Mouse (Mus musculus): ENCODE data around the gene Pgbd5.
A peak's percentile ranks its signal among the peaks of the same experiment; 100 is the strongest.
"Not testable (repeated sequence)": the region's sequence is repeated elsewhere in the genome, so short reads cannot be mapped to it uniquely, and the experiment has no call there.

Pgbd5 gene

DNA sequence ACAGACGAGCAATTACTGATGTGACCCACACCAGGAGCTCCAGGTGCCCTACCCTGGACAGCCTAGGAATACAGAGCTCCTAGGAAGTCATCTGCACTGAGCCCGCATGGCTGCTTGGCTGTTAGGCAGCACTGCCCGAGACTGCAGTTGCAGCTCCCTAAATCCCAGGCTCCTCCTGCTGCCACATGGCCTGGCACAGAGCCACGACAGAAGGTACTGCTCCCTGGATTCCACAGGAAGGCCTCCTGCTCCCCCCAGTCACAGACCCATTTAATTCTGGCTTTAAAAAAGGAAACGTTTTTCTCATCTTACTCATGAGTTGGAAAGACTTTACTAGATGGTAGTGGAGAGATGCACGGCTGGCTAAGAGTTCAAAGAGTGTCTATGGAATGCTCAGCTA lies 10.0 kb downstream of the Pgbd5 start:
- no peak for DNase-seq (ENCODE audit: low spot score)

DNA sequence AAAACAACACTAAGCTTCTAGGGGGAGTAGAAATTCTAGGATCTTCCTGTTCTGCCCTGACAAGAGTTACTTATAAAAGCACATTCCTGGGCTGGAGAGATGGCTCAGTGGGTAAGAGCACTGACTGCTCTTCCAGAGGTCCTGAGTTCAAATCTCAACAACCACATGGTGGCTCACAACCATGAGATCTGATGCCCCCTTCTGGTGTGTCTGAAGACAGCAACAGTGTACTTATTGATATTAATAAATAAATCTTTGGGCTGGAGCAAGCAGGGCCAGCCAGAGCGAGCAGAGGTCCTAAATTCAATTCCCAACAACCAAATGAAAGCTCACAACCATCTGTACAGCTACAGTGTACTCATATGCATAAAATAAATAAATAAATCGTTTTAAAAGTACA lies 10.7 kb downstream of the Pgbd5 start:
- DNase-seq (ENCODE audit: low spot score): not testable (repeated sequence)

DNA sequence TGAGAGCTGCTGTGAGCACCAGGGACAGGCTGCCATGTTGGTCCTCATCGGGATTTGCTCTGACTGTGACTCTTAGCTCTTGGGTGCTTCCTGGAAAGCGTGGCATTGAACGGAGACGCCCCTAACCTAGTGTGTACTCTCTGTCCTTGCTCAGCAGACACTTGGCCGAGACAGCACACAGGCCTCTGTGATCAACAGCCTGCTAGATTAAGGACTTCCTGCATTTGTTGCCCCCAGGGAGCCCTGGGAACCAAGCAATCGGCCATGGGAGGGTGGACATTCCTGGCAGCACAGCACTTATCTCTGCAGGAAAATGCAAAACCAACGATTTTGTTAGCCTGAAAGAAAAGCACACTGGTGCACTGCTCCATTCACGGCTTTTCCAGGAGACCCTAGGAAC lies 18.0 kb downstream of the Pgbd5 start:
- DNase-seq (ENCODE audit: low spot score): peak; percentile 29

DNA sequence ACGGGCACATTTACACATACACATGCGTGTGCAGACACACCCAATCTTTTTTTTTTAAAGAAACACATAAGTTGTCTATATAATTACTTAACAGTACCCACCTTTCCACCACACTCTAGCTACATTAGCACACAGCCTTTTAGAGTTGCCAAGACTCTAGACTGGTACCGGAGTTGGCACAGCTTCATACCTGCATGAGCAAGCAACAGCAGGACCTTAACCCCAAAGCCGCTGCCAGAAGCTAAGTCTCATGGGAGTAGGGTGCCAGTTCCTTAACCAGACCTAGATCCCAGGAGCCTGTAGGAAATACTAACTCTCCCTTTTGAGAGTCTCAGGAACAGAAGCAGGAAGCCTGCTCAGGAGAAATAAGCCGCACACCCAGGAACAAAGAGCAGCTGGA lies 20.5 kb downstream of the Pgbd5 start:
- no peak for DNase-seq (ENCODE audit: low spot score)

DNA sequence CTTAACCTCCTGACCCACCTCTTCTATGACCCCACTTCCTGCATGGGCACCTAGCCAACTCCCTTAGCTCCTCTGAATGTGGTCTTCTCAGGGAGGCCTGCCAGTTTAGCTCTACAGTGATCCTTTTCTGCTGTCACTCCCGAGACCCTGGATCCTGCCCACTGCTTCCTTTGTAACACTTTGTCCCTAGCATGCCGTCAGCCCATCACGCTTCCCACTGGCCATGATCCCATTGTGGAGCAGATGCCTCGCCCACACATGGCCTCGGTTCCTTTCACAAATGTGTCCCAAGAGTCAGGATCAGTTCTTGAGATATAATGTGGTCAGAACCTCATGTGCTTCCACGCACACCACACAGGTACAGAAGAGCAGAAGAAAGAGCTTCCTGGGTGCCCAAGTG lies 21.3 kb downstream of the Pgbd5 start:
- no peak for DNase-seq (ENCODE audit: low spot score)

DNA sequence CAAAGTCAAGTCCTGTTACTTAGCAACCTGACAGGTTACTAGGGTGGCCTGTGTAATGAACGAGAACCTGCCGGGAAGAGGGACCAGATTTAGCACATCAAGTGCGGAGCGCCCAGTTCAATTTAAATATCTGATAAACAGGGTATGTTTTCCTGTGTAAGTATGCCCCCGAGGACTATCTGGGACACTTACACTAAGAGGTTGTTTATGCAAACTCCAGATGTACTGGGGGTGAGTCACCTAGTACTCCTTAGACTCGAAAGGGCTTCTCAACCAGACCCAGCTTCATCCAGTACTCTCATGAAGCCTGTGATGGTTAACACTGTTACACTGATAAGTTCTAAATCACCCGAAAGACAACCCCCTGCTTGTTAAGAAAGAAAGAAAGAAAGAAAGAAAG lies 22.8 kb downstream of the Pgbd5 start:
- no peak for DNase-seq (ENCODE audit: low spot score)

DNA sequence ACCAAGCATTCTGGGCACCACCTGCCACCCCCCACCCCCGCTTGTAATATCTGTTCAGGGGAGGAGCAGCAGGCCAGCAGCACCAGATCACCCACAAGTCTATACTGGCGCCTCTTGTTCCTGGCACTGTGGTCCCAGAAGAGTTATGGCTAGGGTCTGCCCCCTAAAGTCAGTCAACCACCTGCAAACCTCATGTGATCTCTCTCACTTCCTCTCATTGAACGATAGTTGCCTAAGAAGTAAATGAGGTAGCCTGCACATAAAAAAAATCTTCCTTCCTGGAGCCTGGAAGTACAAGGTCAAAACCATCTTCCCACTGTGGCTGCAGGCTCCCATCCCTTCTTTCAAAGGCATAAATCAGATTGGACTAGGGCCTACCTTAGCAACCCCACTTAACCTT lies 23.7 kb downstream of the Pgbd5 start:
- no peak for DNase-seq (ENCODE audit: low spot score)

DNA sequence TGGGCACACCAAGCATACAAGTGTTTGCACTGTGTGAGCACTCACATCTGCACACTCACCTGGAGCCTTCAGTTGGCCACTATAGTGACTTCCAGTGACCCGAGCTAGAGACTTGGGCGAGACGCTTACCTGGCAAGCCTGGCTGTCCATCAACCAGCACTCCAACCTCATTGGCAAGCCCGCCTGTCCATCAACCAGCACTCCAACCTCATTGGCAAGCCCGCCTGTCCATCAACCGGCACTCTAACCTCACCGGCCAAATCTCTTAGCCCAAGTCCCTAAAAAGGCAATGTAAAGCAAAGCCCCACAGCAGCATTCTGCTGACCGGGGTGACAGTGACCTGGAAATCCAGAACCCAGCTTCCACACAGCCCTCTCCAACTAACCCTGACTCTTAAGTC lies 24.5 kb downstream of the Pgbd5 start:
- no peak for DNase-seq (ENCODE audit: low spot score)

DNA sequence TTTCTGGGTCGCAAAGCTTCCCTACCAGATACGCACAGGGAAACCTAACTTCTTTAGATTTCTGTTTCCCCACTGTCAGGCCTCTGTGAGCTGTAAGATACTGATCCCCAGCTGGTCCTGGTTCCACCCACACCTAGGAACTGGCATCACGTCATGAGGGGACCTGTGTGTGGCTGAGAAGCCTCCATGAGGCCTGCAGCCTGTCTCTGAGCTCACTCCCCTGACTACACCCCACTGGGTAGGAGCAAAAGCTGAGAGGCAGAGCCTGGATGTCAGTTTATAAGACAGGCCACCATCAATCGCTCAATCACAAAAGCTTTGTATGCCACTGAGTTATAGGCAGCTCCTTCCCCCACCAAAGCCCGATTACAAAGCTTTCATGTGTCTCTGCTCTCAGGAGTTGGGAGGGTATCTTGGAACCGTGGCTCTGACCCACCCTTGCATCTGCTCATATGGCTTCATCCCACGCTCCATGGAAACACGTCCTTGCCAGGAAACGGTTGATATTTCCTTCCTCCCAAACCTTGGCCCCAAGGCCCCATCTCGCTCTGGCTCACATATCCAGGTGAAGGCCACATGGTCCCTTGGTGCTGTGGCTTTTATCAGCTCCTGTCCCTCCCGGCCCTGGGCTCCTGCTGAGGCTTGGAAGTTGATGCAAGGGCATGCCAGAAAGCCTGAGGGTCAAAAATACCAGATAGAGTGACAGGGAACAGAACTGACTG lies 26.1 kb downstream of the Pgbd5 start:
- no peak for DNase-seq (ENCODE audit: low spot score)

DNA sequence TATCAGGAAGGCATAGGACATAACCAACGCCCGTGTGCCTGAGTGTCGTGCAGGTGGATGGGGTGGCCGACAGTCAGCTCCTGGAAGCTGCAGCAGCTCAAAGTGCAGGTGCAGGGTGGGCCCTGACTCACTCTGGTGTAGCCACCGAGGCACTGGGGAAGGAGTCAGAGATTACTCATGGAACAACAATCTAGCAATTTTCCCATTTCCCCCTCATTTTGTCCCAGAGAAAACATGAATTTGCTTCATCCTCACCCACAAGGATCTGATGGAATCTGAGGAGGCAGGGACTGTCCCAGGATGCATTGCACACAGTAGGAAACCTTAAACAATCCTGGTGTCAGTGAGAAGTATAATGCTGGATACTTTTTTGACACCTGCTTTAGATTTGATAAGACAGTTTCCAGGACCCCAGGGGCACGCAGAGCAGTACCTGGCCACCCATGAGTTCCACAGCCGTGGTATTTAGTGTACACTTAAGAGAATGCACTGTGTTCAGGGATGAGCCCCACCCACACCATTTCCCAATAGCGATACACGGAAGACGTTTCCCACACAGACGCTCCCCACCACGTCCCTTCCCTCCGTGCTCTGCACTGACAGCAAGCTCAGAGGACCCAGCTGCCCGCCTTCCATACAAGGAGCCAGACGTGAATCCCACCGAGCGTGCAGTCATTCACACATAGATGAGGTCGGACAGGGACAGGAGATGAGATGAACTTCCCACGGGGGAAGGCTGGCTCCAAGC lies 26.8 kb downstream of the Pgbd5 start:
- DNase-seq (ENCODE audit: low spot score): no peak

DNA sequence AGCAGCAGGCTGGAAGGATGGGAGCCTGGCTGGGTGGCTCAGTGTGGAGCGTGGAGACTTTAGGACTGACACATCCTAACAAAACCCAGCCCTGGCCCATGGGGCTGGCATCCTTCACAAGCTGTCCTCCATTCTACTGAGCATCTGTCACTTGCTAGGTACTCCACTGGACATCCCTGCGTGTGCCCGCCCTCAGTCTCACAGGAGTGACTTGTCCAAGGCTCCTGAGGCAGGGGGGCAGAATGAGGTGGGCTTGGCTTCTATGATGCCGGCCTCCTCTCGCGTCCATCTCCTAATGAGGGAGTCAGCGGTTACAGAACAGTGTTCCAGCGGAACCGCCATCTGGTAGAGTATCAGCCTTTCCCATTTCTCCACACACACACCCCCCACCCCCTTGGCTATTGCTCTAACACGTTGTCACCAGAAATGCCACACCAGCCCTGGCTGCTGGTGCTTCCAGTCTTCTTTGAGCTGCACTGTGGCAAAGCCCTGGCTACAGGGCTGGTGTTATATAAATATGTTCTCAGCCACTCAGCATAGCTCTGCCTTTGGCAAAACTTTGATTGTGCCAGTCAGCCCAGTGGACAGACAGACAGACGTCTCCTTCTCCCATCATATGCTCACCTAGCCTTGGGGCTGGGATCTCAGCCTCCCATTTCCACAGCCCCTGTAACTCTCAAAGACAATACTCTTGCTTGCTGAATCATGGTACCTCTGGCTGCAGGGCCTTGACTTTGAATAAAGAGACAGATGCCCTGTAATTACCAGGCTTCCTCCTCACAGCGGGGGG lies 34.8 kb downstream of the Pgbd5 start:
- no peak for DNase-seq (ENCODE audit: low spot score)

DNA sequence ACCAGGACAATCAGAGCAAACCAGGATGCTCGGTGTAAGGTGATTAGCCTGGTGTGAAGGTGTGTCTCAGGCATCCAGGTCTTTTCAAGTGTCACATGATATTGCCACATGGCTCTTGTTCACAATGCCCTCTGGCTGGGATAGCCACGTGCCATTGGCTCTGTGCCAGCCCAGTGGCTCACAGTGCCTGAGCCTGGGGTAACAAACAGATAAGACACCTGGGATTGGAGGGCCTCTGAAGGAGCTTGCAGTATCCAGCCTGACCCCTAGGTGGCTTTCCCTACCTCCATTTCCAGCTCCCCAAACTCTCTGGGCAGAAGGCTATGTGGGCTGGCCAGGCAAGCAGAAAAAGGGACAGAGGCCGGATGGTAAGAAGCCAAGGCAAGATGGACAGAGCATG lies 35.6 kb downstream of the Pgbd5 start:
- no peak for DNase-seq (ENCODE audit: low spot score)

DNA sequence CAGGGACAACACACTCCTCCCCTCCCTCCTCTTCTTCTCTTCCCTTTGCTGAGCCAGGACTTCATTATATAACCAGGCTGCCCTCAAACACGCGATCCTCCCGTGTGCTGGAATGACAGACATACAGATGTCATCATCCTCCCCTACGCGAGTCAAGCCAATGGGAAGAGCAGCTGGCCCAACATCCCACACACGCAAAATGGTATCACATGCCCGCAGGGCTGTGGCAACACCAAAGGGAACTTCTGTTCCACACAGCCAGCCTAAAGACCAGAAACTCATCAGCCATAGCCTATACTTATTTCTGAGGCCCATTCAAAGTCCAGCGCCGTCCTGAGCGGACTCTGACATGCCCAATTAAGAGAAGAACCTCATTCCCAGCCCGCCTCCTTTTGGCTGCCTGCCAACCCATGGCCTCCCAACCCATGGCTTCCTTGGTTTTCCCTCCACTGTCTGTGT lies 40.0 kb downstream of the Pgbd5 start:
- no peak for DNase-seq (ENCODE audit: low spot score)

DNA sequence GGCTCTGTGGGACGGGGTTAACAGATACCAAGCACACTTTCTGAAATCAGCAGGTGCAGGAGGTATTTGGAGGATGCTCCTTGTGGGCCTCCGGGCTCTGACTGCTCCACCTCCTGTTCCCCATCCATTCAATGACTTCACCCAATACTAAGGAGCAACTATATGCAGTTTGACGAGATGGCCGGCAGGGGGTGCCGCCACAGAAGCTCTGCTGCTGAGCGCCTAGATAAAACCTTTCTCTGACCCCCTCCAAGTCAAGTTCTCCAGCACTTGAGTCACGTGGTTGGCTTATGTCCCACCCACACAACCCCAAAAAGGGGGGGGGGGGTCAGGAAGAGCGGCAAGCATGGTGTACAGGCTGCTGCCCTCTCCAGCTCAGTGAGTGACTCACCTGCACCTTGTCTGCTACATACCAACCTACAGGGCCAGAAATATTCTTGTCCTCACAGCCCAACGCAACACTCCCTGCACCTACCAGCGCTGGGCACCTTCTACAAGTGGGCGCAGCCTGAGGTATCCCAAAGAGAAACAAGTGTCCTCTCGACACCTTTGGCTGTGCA lies 40.5 kb downstream of the Pgbd5 start:
- no peak for DNase-seq (ENCODE audit: low spot score)

DNA sequence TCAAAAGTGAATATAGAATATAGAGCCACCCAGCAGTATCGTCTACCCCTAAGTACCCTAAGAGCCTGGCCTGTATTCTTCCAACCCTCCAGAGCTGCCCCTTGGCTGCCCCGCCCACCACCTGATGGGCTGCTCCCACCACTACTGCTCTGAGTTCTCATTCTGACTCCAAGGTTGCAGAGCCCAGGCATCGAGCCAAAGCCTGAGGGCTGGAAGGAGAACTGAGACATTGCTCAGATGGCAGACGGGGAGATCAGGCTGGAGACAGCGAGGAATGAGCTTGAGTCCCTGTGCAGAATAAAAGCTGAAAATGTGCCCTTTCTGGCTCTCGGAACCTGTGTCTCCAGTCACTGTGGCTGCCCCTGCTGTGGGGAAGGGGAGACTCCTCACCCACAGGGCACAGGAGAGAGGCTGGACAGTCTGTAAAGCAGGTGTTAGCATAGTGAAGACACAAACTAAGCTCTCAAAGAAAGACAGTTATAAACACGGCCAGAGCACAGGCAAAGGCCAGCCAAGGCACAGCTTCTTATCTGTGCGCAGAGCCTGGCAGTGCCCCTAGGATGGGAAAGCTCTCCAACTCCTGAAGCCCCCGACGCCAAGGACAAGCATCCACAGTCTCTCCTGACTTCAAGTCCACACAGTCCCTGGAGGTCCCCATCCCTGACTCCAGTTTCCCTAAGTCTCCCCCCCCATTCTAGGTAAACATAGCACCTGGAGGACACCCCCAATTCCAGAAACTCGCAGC lies 42.0 kb downstream of the Pgbd5 start:
- peak; percentile 76 for DNase-seq (ENCODE audit: low spot score)

DNA sequence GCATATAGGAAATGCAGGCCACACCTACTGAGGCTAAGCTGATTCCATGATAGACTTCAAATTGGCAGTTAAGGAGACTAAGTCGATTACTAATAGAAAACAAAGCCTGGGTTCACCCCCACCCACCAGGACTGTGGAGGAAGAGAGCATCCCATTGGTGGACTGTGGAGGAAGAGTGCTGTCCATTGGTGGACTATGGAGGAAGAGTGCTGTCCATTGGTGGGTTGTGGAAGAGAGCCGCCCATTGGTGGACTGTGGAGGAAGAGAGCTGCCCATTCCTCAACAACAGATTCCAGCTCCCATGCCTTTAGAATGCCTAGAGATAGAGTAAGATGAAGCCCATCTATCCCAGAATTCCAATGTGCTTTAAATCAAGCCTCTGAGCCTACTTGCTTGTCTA lies 42.9 kb downstream of the Pgbd5 start:
- DNase-seq (ENCODE audit: low spot score): no peak

DNA sequence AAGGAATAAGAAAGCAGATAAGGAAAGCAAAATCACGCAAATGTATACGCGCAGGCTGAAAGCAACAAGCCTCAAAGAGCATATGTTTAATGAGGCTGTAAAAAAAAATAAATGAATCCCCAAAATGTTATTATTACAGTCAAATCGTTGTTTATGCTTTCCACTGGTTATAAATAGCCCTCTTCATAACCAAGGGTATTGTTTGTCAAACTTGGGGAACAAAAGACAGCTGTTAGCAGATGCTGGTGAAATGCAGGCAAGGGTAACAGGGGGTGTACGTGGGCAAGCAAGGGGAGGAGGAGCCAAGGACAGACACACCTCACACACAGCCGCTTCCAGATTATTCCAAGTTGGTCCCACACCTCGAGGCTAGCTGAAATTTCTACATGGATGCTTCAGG lies 44.1 kb downstream of the Pgbd5 start:
- DNase-seq (ENCODE audit: low spot score): no peak

DNA sequence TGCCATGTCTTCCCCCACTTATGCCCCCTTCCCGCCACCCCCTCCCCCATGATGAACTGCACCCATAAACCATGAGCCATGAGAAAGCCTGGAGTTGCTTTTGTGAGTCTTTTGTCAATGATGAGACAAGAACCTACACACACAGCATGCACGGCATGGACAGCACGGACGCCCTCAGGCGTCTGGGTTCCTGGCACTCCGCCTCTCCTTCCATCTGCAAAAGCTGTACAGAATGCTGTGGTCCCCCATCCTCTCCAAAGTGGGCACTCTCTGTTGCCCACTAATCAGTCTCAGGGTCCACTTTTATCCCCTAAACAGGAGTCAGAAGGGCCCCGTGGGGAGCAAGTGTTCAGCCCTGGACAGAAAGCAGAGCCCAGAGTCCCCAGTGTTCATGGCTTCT lies 44.5 kb downstream of the Pgbd5 start:
- no peak for DNase-seq (ENCODE audit: low spot score)

DNA sequence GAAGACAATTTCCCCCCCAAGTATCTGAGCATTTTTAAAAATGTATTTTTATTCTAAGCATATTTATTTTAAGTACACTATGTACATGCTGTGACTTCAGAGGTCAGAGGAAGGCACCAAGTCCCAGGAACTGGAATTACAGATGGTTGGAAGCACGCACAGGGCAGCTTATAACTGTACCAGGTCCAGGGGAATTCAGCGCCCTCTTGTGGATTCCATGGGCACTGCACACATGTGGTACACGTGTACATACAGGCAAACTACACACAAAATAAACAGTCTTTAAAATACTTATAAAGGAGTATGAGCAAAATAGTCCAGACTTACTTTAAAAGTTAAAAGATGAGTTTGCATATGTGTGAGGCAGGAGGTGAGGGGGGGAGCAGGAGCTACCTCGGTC lies 45.5 kb downstream of the Pgbd5 start:
- DNase-seq (ENCODE audit: low spot score): no peak

DNA sequence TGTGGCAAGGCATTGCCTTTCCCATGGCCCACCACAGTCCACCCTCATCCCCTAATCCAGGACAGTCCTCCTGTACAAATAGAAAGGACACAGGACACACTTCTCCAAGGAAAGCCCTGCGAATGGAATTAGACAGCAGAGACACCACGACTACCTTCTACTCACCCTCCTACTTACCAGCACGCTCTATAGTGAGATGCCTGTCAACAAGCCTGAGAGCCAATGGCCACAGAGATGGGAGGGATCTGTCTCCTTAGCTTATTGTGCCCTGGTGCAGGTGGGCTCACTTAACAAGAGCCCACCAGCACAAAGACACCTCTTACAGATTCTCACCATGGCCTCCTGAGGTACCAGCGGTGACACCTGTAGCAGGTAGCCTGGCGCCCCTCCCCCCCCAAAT lies 46.4 kb downstream of the Pgbd5 start:
- no peak for DNase-seq (ENCODE audit: low spot score)

DNA sequence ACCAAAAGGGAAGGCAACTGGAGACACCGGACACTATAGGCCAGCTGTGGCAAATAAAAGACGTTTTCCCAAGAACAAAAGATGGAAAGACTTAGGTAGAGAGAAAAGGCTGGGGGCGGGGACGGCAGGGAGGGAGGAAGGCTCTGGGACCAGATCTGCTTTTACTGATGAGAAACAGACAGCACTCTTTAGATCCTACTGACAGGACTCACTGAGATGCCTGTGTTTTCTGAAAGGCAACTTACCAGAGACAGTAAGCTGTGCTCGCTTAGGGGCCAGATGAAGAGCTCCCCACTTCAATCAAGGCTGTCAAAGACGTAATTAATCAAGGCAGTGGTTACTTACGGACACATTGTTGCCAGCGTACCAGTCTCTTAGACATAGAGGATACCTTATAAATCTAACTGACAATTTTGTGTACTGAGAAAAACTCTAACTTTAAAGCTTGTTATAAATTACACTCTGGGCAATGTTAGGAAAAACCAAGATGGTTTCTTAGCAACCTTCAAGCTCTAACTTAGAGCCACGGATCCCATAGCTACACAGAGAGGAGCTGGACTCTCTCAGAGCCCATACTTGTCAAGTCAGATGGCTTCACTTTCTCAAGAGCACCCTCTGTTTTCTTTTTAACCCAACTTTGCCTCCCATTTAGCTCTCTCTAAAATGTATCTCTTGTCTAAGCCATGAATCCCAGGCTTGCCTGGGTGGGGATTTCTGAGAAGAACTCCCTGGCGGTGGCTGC lies 47.0 kb downstream of the Pgbd5 start:
- no peak for DNase-seq (ENCODE audit: low spot score)

Data from ovary, adult 18-20 months (tissue).